Mouse (Mus musculus) cortical plate, adult 2 months (tissue): ENCODE measurements around the gene Nfia. TPM values are rescaled to one million over a fixed set of nuclear protein-coding genes. Genes with fewer than 3 reads are reported as not detected.
A peak's percentile ranks its signal among the peaks of the same experiment; 100 is the strongest.

Experiments
- H3K27ac ChIP-seq: fragments of 200-500 bp; 2 replicates; pipeline ENCODE4 v1.5.1; 2012; ENCODE audit warnings: low read length, control low read depth, inconsistent platforms; ENCODE audit not compliant: insufficient read depth
- H3K4me1 ChIP-seq: fragments of 200-500 bp; 2 replicates; pipeline ENCODE4 v1.6.1; 2011; ENCODE audit warnings: low read length; ENCODE audit not compliant: control insufficient read depth, insufficient read depth
- H3K4me3 ChIP-seq: fragments of 200-500 bp; 2 replicates; pipeline ENCODE4 v1.5.1; 2011; ENCODE audit warnings: mild to moderate bottlenecking, low read length, control low read depth; ENCODE audit not compliant: insufficient read depth
- CTCF ChIP-seq: fragments of 200-500 bp; IDR thresholded peaks from 2 replicates; pipeline ENCODE4 v1.5.1; 2011; ENCODE audit warnings: mild to moderate bottlenecking, control low read depth, low read length; ENCODE audit not compliant: insufficient read depth; ENCODE audit errors: extremely low read depth
- POLR2A ChIP-seq: fragments of 200-500 bp; IDR thresholded peaks from 2 replicates; pipeline ENCODE4 v1.6.1; 2011; ENCODE audit warnings: mild to moderate bottlenecking, low read length, control low read depth; ENCODE audit not compliant: insufficient read depth; ENCODE audit errors: extremely low read depth
- polyA plus RNA-seq: library from polyadenylated mRNA; depleted of rRNA; stranded (reverse); fragments of >200 nt; gene quantifications from 2 replicates; pipeline ENCODE4 v1.2.3, GENCODE M21; 2012

Gene Nfia
- polyA plus RNA-seq, 1 experiment = 24.1 TPM

DNA sequence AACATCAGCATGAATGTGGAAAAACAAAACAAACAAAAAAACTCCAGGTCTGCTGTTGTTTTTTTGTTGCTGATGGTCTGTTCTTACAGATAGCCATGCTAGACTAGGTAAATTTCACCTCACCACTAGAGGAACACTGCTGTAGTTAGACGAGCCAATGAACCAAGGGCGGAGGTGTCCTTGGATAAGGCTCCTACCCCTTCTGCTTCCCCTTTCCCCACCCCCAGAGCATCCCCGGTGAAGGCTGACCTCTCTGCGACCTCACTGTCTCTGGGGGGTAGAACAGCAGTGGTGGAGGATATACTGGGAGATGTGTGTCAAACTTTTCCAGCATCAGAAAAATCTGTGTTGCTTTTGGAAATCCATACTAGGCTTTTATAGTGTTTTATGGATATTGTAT, 7.9 kb upstream of the Nfia start:
- Histone ChIP-seq H3K4me3 (no peak overlapping the region), H3K27ac (no peak overlapping the region), H3K4me1 (no peaks in the 10 kb centered on the region)
- no peak for TF ChIP-seq CTCF
- no peak for TF ChIP-seq POLR2A

GRCm38 (mm10) chr4:97765341-97766020, 7.1 kb upstream of the Nfia start:
- no peak for TF ChIP-seq CTCF
- no peak for TF ChIP-seq POLR2A
- Histone ChIP-seq H3K4me3 (no peak overlapping the region), H3K27ac (no peak overlapping the region), H3K4me1 (no peaks in the 10 kb centered on the region)

- Histone ChIP-seq H3K4me3 (no peak overlapping the region), H3K27ac (no peak overlapping the region), H3K4me1 (no peaks in the 10 kb centered on the region)
- TF ChIP-seq POLR2A (no peak), CTCF (no peak)
Measured at GRCm38 (mm10) chr4:97766100-97766499, 6.4 kb upstream of the Nfia start.

- TF ChIP-seq CTCF = no peak
- TF ChIP-seq POLR2A = no peak
- Histone ChIP-seq H3K27ac (no peak overlapping the region), H3K4me3 (no peak overlapping the region), H3K4me1 (no peaks in the 10 kb centered on the region)
Measured at GRCm38 (mm10) chr4:97767025-97767424, 5.5 kb upstream of the Nfia start.

GRCm38 (mm10) chr4:97767516-97767915, 5.0 kb upstream of the Nfia start:
- TF ChIP-seq POLR2A (no peak), CTCF (no peak)
- H3K4me1 ChIP-seq = no peaks in the 10 kb centered on the region
- no peak overlapping the region for H3K4me3 ChIP-seq
- H3K27ac ChIP-seq = no peak overlapping the region

- TF ChIP-seq POLR2A (no peak), CTCF (no peak)
- Histone ChIP-seq H3K27ac (no peak overlapping the region), H3K4me3 (no peak overlapping the region), H3K4me1 (no peaks in the 10 kb centered on the region)
Measured at GRCm38 (mm10) chr4:97769861-97770260, 2.7 kb upstream of the Nfia start.

GRCm38 (mm10) chr4:97771426-97771825, 1.1 kb upstream of the Nfia start:
- TF ChIP-seq POLR2A (no peak), CTCF (no peak)
- Histone ChIP-seq H3K4me3 (peak overlapping the region; percentile 61), H3K4me1 (no peaks in the 10 kb centered on the region)

DNA sequence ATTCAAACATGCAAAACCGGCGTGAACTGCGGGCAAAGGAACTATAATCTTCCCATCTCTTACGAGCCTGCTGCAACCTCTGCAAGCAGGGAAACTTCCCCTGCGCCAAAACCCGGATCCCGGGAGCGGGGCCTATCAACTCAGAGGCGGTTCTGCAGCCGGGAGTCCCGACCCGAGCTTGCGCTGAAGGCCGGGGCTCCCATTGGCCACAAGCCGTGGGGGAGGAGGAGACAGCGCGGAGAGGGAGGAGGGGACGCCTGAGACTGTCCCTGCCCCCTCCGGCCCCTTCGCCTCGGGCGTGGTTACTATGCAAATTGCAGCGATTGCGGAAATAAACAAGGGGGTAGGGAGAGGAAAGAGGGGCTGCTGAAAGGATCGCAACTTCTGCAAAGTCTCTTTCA, 450 bp upstream of the Nfia start:
- Histone ChIP-seq H3K4me1 (no peaks in the 10 kb centered on the region), H3K27ac (peak overlapping the region; percentile 96), H3K4me3 (peak overlapping the region; percentile 61)
- TF ChIP-seq CTCF (no peak), POLR2A (peak; percentile 78)

More at GRCm38 (mm10) chr4:97771426-97771825, 1.1 kb upstream of the Nfia start:
- peak overlapping the region; percentile 96 for H3K27ac ChIP-seq

GRCm38 (mm10) chr4:97773110-97773593, 618 bp downstream of the Nfia start:
- TF ChIP-seq POLR2A (no peak), CTCF (no peak)
- no peak overlapping the region; the same call in 1 of the 2 replicates for H3K27ac ChIP-seq
- H3K4me1 ChIP-seq = no peaks in the 10 kb centered on the region
- H3K4me3 ChIP-seq = peak overlapping the region; percentile 61; the same call in 1 of the 2 replicates

DNA sequence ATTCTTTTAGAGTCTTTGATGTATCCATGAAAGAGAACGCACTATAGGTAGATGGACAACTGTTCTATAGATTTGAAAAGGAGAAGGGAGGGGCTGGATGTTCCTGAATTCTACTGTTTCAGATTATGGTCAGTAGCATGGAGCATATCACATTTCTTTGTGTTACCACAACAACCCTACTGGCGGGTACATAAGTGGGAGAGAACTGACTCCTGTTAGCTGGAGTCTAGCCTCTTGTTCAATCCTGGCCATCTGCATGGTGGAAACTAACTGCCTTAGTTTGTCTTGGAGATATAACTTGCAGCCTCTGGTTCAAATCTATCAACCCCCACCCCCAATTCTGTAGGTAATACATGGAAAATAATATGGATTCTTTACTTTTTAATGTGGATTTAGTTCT, 1.3 kb downstream of the Nfia start:
- TF ChIP-seq CTCF = no peak
- TF ChIP-seq POLR2A = no peak
- Histone ChIP-seq H3K27ac (no peak overlapping the region; the same call in 1 of the 2 replicates), H3K4me1 (no peaks in the 10 kb centered on the region), H3K4me3 (no peak overlapping the region)

DNA sequence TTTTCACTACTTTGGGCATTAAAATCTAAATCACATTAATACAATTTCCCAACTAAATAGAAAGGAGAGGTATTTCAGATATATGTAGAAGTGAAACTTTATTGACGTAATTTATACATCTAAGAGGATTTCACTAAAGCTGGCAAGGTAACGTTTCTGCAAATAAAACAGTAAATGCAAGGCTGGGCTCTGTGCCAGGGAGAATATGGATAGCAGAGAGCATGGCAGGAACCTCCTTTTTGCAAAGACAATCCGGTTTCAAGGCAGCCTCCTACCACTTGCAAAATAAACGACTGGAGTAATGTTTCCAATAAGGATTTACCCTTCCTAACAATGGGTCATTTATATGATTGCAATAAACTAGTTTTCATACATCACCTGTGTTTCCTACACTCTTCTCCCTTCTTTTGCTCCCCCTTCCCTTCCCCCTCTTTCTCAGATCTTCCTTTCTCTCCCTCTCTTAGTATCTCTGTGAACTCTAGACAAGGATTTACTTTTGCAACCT, 2.0 kb downstream of the Nfia start:
- TF ChIP-seq POLR2A (no peak), CTCF (no peak)
- no peaks in the 10 kb centered on the region for H3K4me1 ChIP-seq
- H3K27ac ChIP-seq = no peak overlapping the region
- no peak overlapping the region for H3K4me3 ChIP-seq
